ENCODE assay signal across 8 mouse cellular contexts in genomic region chr5:105519096-105519975, GRCm38 (mm10). TPM values are rescaled to one million over a fixed set of nuclear protein-coding genes. Genes with fewer than 3 reads are reported as not detected.
A peak's percentile ranks its signal among the peaks of the same experiment; 100 is the strongest.
DNase-seq lines count a peak whose midpoint lies in the region; ATAC-seq lines count a peak whose summit lies in the region.

Gene Lrrc8c (plus strand): TSS chr5:105519388.

- H3K4me2 ChIP-seq in heart, embryonic 14.5 days (ENCODE audit: low read length), result peak within 1 kb of the TSS; percentile 87
- peak within 1 kb of the TSS; percentile 98 for H3K4me2 ChIP-seq in liver, embryonic 15.5 days
- H3K4me2 ChIP-seq in neural tube, embryonic 11.5 days (ENCODE audit: low read depth), result peak within 1 kb of the TSS; percentile 90
- peak within 1 kb of the TSS; percentile 98 for H3K4me2 ChIP-seq in stomach, embryonic 16.5 days (ENCODE audit: low read depth, low read length)

- H3K27me3 ChIP-seq in forebrain, embryonic 10.5 days (ENCODE audit: poor library complexity, severe bottlenecking), result peaks cover 18% of the 10 kb centered on the region
- no peaks in the 10 kb centered on the region for H3K27me3 ChIP-seq in heart, embryonic 14.5 days (ENCODE audit: control insufficient read depth, insufficient read depth, low read length)
- peaks cover 10% of the 10 kb centered on the region for H3K27me3 ChIP-seq in liver, embryonic 15.5 days
- no peaks in the 10 kb centered on the region for H3K27me3 ChIP-seq in neural tube, embryonic 11.5 days (ENCODE audit: control insufficient read depth, insufficient read depth, low read length)
- H3K27me3 ChIP-seq in stomach, embryonic 16.5 days (ENCODE audit: control insufficient read depth, insufficient read depth, low read length), result no peaks in the 10 kb centered on the region

- WGBS in forebrain, embryonic 10.5 days, result under 1% methylated on average over 86 of the region's 93 CpGs
- under 1% methylated on average over 83 of the region's 93 CpGs for WGBS in heart, embryonic 14.5 days
- WGBS in liver, embryonic 15.5 days (ENCODE audit: insufficient replicate concordance), result under 1% methylated on average over 93 of the region's 93 CpGs
- WGBS in neural tube, embryonic 11.5 days, result under 1% methylated on average over 92 of the region's 93 CpGs
- WGBS in stomach, embryonic 16.5 days, result under 1% methylated on average over 92 of the region's 93 CpGs

- H3K9me3 ChIP-seq in forebrain, embryonic 10.5 days, result no peaks in the 10 kb centered on the region
- H3K9me3 ChIP-seq in heart, embryonic 14.5 days (ENCODE audit: control insufficient read depth, low read length), result no peaks in the 10 kb centered on the region
- no peaks in the 10 kb centered on the region for H3K9me3 ChIP-seq in liver, embryonic 15.5 days (replicated peaks)
- H3K9me3 ChIP-seq in neural tube, embryonic 11.5 days (ENCODE audit: control insufficient read depth, low read length), result no peaks in the 10 kb centered on the region
- no peaks in the 10 kb centered on the region for H3K9me3 ChIP-seq in stomach, embryonic 16.5 days (replicated peaks; ENCODE audit: control insufficient read depth, low read length)

- peak within 1 kb of the TSS; percentile 95 for H3K9ac ChIP-seq in heart, embryonic 14.5 days (ENCODE audit: low read length)
- peak within 1 kb of the TSS; percentile 93 for H3K9ac ChIP-seq in liver, embryonic 15.5 days
- peak within 1 kb of the TSS; percentile 85 for H3K9ac ChIP-seq in neural tube, embryonic 11.5 days (ENCODE audit: low read length)
- peak within 1 kb of the TSS; percentile 88 for H3K9ac ChIP-seq in stomach, embryonic 16.5 days (ENCODE audit: low read length)

- peaks cover 45% of the 10 kb centered on the region for H3K4me1 ChIP-seq in forebrain, embryonic 10.5 days
- peaks cover 16 to 55% of the 10 kb centered on the region in 2 experiments for H3K4me1 ChIP-seq in heart, embryonic 14.5 days (ENCODE audit: control insufficient read depth in 2 of 2, insufficient read depth in 2 of 2, low read length in 2 of 2)
- peaks cover 62% of the 10 kb centered on the region for H3K4me1 ChIP-seq in liver, embryonic 15.5 days (replicated peaks)
- no peaks in the 10 kb centered on the region for H3K4me1 ChIP-seq in neural tube, embryonic 11.5 days (ENCODE audit: control insufficient read depth, insufficient read depth, low read length)
- H3K4me1 ChIP-seq in stomach, embryonic 16.5 days (ENCODE audit: control insufficient read depth, insufficient read depth, low read length), result peaks cover 9% of the 10 kb centered on the region; the same call in 1 of the 2 replicates

- peak; percentile 88 for ATAC-seq in heart, embryonic 14.5 days (ENCODE audit: insufficient number of reproducible peaks, insufficient read depth, low FRiP score, low read depth)
- peak; percentile 95 for ATAC-seq in liver, embryonic 15.5 days (ENCODE audit: insufficient read depth)
- ATAC-seq in neural tube, embryonic 11.5 days (ENCODE audit: insufficient read depth, low FRiP score, low TSS enrichment), result peak; percentile 91
- peak; percentile 92 for ATAC-seq in stomach, embryonic 16.5 days (ENCODE audit: insufficient read depth, low FRiP score)

- H3K36me3 ChIP-seq in forebrain, embryonic 10.5 days (replicated peaks), result 0 out of 2 replicates have a peak, but pooled peaks cover 2% of the 10 kb centered on the region
- H3K36me3 ChIP-seq in heart, embryonic 14.5 days (ENCODE audit: control insufficient read depth, insufficient read depth, low read length), result peaks cover 15% of the 10 kb centered on the region
- 0 out of 2 replicates have a peak, but pooled peaks cover 4% of the 10 kb centered on the region for H3K36me3 ChIP-seq in liver, embryonic 15.5 days (replicated peaks)
- H3K36me3 ChIP-seq in neural tube, embryonic 11.5 days (ENCODE audit: control insufficient read depth, insufficient read depth, low read length), result no peaks in the 10 kb centered on the region
- no peaks in the 10 kb centered on the region for H3K36me3 ChIP-seq in stomach, embryonic 16.5 days (ENCODE audit: control insufficient read depth, insufficient read depth, low read length)

- peak within 1 kb of the TSS; percentile 84 for H3K4me3 ChIP-seq in forebrain, embryonic 10.5 days
- H3K4me3 ChIP-seq in heart, embryonic 14.5 days (ENCODE audit: control insufficient read depth in 1 of 2, insufficient read depth in 1 of 2, low read depth in 1 of 2, low read length in 2 of 2), result peak within 1 kb of the TSS; percentile 81 to 88
- peak within 1 kb of the TSS; percentile 87 for H3K4me3 ChIP-seq in liver, embryonic 15.5 days (replicated peaks)
- peak within 1 kb of the TSS; percentile 77 for H3K4me3 ChIP-seq in neural tube, embryonic 11.5 days (ENCODE audit: low read depth, low read length)
- H3K4me3 ChIP-seq in stomach, embryonic 16.5 days (replicated peaks; ENCODE audit: low read length), result peak within 1 kb of the TSS; percentile 81

- peak within 1 kb of the TSS; percentile 92 for H3K27ac ChIP-seq in forebrain, embryonic 10.5 days
- peak within 1 kb of the TSS; percentile 99 to 100 for H3K27ac ChIP-seq in heart, embryonic 14.5 days (replicated peaks in 1 of 2; ENCODE audit: control insufficient read depth in 1 of 2, insufficient read depth in 1 of 2, low read depth in 2 of 2, low read length in 2 of 2)
- H3K27ac ChIP-seq in liver, embryonic 15.5 days (replicated peaks), result peak within 1 kb of the TSS; percentile 87
- peak within 1 kb of the TSS; percentile 67 for H3K27ac ChIP-seq in neural tube, embryonic 11.5 days (ENCODE audit: low read depth, low read length)
- peak within 1 kb of the TSS; percentile 79 for H3K27ac ChIP-seq in stomach, embryonic 16.5 days (ENCODE audit: low read length)

- peak; percentile 85 to 89 for DNase-seq in CD8-positive naive resting alpha-beta T cell, adult 2 months (ENCODE audit: low read depth in 2 of 2, low spot score in 2 of 2)
- peak; percentile 71 for DNase-seq in c-Kit-negative CD71-positive TER-119-positive erythroid progenitor cells, embryonic 14.5 days (ENCODE audit: low read depth, low spot score)
- peak; percentile 81 for DNase-seq in forebrain, embryonic 10.5 days (ENCODE audit: extremely low spot score, low spot score)
- peak; percentile 86 for DNase-seq in kidney, postnatal 14 days
- peak; percentile 88 for DNase-seq in neural tube, embryonic 11.5 days (ENCODE audit: low spot score)

RNA-seq across cellular contexts. Expression of gene Lrrc8c, which starts in this region (rescaled TPM):
- polyA plus RNA-seq in forebrain, embryonic 10.5 days (2016; fragmentation: Nextera tagmentation; extraction: Ambion mirVana), result 12.4 and 14.8 TPM in 2 replicates
- polyA plus RNA-seq in heart, embryonic 14.5 days (2014; fragmentation: Nextera tagmentation; extraction: Ambion mirVana), result 21.7 and 29.9 TPM in 2 replicates
- 15.2 and 15.5 TPM in 2 replicates for polyA plus RNA-seq in liver, embryonic 15.5 days (2015; fragmentation: Nextera tagmentation; extraction: Ambion mirVana)
- 12.2 TPM in 2 replicates for polyA plus RNA-seq in neural tube, embryonic 11.5 days (2014; fragmentation: Nextera tagmentation; extraction: Ambion mirVana)
- 13.3 and 14.8 TPM in 2 replicates for polyA plus RNA-seq in stomach, embryonic 16.5 days (2015; fragmentation: Nextera tagmentation; extraction: Ambion mirVana)

Comparison
In these comparisons a context has a peak if more than half of its experiments do, and no peak if none do; other contexts are left out.
1. Peak in every context shown above with its lines: DNase-seq, ATAC-seq, H3K4me3 ChIP-seq and H3K27ac ChIP-seq.